Mouse (Mus musculus) T-cell, adult 66 days (primary cell): ENCODE results near the gene Olfr3. TPM values are rescaled to one million over a fixed set of nuclear protein-coding genes. Genes with fewer than 3 reads are reported as not detected.

Experiments used
- total RNA-seq, 2 experiments: library from RNA; stranded (reverse); gene quantifications; 3 replicates in 1 of 2; 4 replicates in 1 of 2; pipeline ENCODE4 v1.2.4; 2023

Olfr3 gene
- not detected for total RNA-seq

GRCm38 (mm10) chr2:36816932-36817331 lies at the start of gene Olfr3:
Gene Olfr3 (minus strand): TSS chr2:36817032.

GRCm38 (mm10) chr2:36862560-36862959 lies 45.7 kb upstream of the Olfr3 start, which contains the start of gene Olfr351:
Gene Olfr351 (minus strand): TSS chr2:36862660.

GRCm38 (mm10) chr2:36846010-36846409 lies 29.2 kb upstream of the Olfr3 start, which contains the start of gene Olfr350:
Gene Olfr350 (plus strand): TSS chr2:36846310.

GRCm38 (mm10) chr2:36790238-36790637 lies 26.6 kb downstream of the Olfr3 start, which contains the start of gene Olfr50:
Gene Olfr50 (plus strand): TSS chr2:36790538.

GRCm38 (mm10) chr2:36783976-36784375 lies 32.9 kb downstream of the Olfr3 start, which contains the start of gene Olfr348:
Gene Olfr348 (plus strand): TSS chr2:36784276.

Other genes starting within 250 kb of the Olfr3 start
- not detected for gene Olfr345, start 177.0 kb downstream of the Olfr3 start, total RNA-seq
- gene Olfr346, start 131.2 kb downstream of the Olfr3 start, total RNA-seq: not detected
- gene Olfr347, start 85.1 kb downstream of the Olfr3 start, total RNA-seq: not detected
- not detected for gene Olfr348, start 32.8 kb downstream of the Olfr3 start, total RNA-seq
- gene Olfr50, start 26.5 kb downstream of the Olfr3 start, total RNA-seq: not detected
- not detected for gene Olfr350, start 29.3 kb upstream of the Olfr3 start, total RNA-seq
- under 1 TPM in 1 of 2 experiments, not detected in 1; 0.17 TPM for gene Olfr351, start 45.6 kb upstream of the Olfr3 start, total RNA-seq
- not detected for gene Olfr352, start 51.4 kb upstream of the Olfr3 start, total RNA-seq
- gene Olfr353, start 75.9 kb upstream of the Olfr3 start, total RNA-seq: not detected
- gene Olfr354, start 88.6 kb upstream of the Olfr3 start, total RNA-seq: not detected
- not detected for gene Olfr355, start 111.9 kb upstream of the Olfr3 start, total RNA-seq
- gene Olfr356, start 120.1 kb upstream of the Olfr3 start, total RNA-seq: not detected
- not detected for gene Olfr357, start 176.8 kb upstream of the Olfr3 start, total RNA-seq
- gene Olfr358, start 192.3 kb upstream of the Olfr3 start, total RNA-seq: not detected
- gene Olfr360, start 248.7 kb upstream of the Olfr3 start, total RNA-seq: not detected